Mouse (Mus musculus) adrenal gland, postnatal 25 days (tissue): ENCODE results near the gene Kxd1. TPM values are rescaled to one million over a fixed set of nuclear protein-coding genes. Genes with fewer than 3 reads are reported as not detected.

ENCODE experiments used
- DNase-seq: peaks from one replicate; pipeline ENCODE4 v3.0.0; 2021; ENCODE audit warnings: mixed read lengths
- total RNA-seq: library from RNA; stranded (reverse); gene quantifications from 2 replicates; pipeline ENCODE4 v1.2.3, GENCODE M21; 2021

Gene Kxd1
- total RNA-seq, 1 experiment from 2014 or later, result 85.4 TPM

- no peak for DNase-seq
These were observed 60.5 kb downstream of the Kxd1 start for GRCm38 (mm10) chr8:70467229-70467725.

- DNase-seq, result no peak
These were observed 61.0 kb downstream of the Kxd1 start for GRCm38 (mm10) chr8:70466771-70467170.

- no peak for DNase-seq
These were observed 61.5 kb downstream of the Kxd1 start for GRCm38 (mm10) chr8:70466305-70466704.

- no peak for DNase-seq
These were observed 62.1 kb downstream of the Kxd1 start for GRCm38 (mm10) chr8:70465701-70466100.

- DNase-seq, result no peak
These were observed 63.6 kb downstream of the Kxd1 start for GRCm38 (mm10) chr8:70464162-70464561.

- DNase-seq, result no peak
These were observed 64.5 kb downstream of the Kxd1 start for GRCm38 (mm10) chr8:70463306-70463705.

GRCm38 (mm10) chr8:70462516-70462813 lies 65.3 kb downstream of the Kxd1 start:
- DNase-seq, result no peak

- DNase-seq, result peak; percentile 73
These were observed 65.8 kb downstream of the Kxd1 start for GRCm38 (mm10) chr8:70461765-70462515.

- DNase-seq, result no peak
These were observed 67.2 kb downstream of the Kxd1 start for GRCm38 (mm10) chr8:70460606-70461005.

- no peak for DNase-seq
These were observed 67.6 kb downstream of the Kxd1 start for GRCm38 (mm10) chr8:70460199-70460598.

- no peak for DNase-seq
These were observed 68.1 kb downstream of the Kxd1 start for GRCm38 (mm10) chr8:70459636-70460035.

- no peak for DNase-seq
These were observed 69.3 kb downstream of the Kxd1 start for GRCm38 (mm10) chr8:70458462-70458861.

Other genes with a start within 250 kb of the Kxd1 start
- gene Homer3, start 245.1 kb downstream of the Kxd1 start, total RNA-seq, result 20.2 and 23.0 TPM in 2 replicates
- 50.1 and 64.7 TPM in 2 replicates for gene Ddx49, start 225.5 kb downstream of the Kxd1 start, total RNA-seq
- gene Cope, start 225.4 kb downstream of the Kxd1 start, total RNA-seq, result 184 and 238 TPM in 2 replicates
- gene Cers1, start 212.2 kb downstream of the Kxd1 start, total RNA-seq, result 2.9 and 3.4 TPM in 2 replicates
- 2.0 TPM in 1 of 2 replicates, not detected in the other for gene Gdf1, start 198.1 kb downstream of the Kxd1 start, total RNA-seq
- 71.3 and 76.9 TPM in 2 replicates for gene Upf1, start 174.7 kb downstream of the Kxd1 start, total RNA-seq
- gene Comp, start 154.4 kb downstream of the Kxd1 start, total RNA-seq, result 0.27 TPM in 1 of 2 replicates, not detected in the other
- gene Crtc1, start 88.4 kb downstream of the Kxd1 start, total RNA-seq, result 23.9 and 28.8 TPM in 2 replicates
- 22.3 and 24.9 TPM in 2 replicates for gene Klhl26, start 51.0 kb downstream of the Kxd1 start, total RNA-seq
- 10.1 and 10.2 TPM in 2 replicates for gene Tmem59l, start 40.6 kb downstream of the Kxd1 start, total RNA-seq
- gene Crlf1, start 34.8 kb downstream of the Kxd1 start, total RNA-seq, result 0.18 TPM in 1 of 2 replicates, not detected in the other
- gene Rex1bd, start 21.2 kb downstream of the Kxd1 start, total RNA-seq, result 141 and 158 TPM in 2 replicates
- 1,380 and 1,587 TPM in 2 replicates for gene Uba52, start 17.2 kb downstream of the Kxd1 start, total RNA-seq
- gene Fkbp8, start 232 bp downstream of the Kxd1 start, total RNA-seq, result 361 and 404 TPM in 2 replicates
- 24.3 and 29.8 TPM in 2 replicates for gene Ell, start 11.5 kb upstream of the Kxd1 start, total RNA-seq
- gene Isyna1, start 66.4 kb upstream of the Kxd1 start, total RNA-seq, result 89.7 and 101 TPM in 2 replicates
- 82.0 and 88.2 TPM in 2 replicates for gene Ssbp4, start 80.9 kb upstream of the Kxd1 start, total RNA-seq
- gene Lrrc25, start 88.2 kb upstream of the Kxd1 start, total RNA-seq, result 1.0 and 2.2 TPM in 2 replicates
- 2.2 and 5.7 TPM in 2 replicates for gene Gdf15, start 104.5 kb upstream of the Kxd1 start, total RNA-seq
- 98.1 and 129 TPM in 2 replicates for gene Pgpep1, start 132.4 kb upstream of the Kxd1 start, total RNA-seq
- 66.1 and 86.8 TPM in 2 replicates for gene Lsm4, start 145.3 kb upstream of the Kxd1 start, total RNA-seq
- gene Jund, start 171.0 kb upstream of the Kxd1 start, total RNA-seq, result 191 and 217 TPM in 2 replicates
- gene Iqcn, start 175.5 kb upstream of the Kxd1 start, total RNA-seq, result 0.15 and 0.19 TPM in 2 replicates
- not detected in 2 replicates for gene Gm3336, start 190.6 kb upstream of the Kxd1 start, total RNA-seq
- gene Pde4c, start 195.8 kb upstream of the Kxd1 start, total RNA-seq, result 0.55 and 1.3 TPM in 2 replicates
- gene Rab3a, start 226.7 kb upstream of the Kxd1 start, total RNA-seq, result 65.2 and 89.6 TPM in 2 replicates
- gene Mpv17l2, start 233.0 kb upstream of the Kxd1 start, total RNA-seq, result 127 and 143 TPM in 2 replicates
- 50.2 and 62.1 TPM in 2 replicates for gene Pik3r2, start 248.8 kb upstream of the Kxd1 start, total RNA-seq